Mouse (Mus musculus) left cerebral cortex, adult 9 months (tissue): ENCODE measurements around the gene Irgc1.
"Not testable (repeated sequence)": the region's sequence is repeated elsewhere in the genome, so short reads cannot be mapped to it uniquely, and the experiment has no call there.

Experiments used
- DNase-seq, 2 experiments: peaks; one replicate each; pipeline ENCODE4 v3.0.0; 2022; ENCODE audit warnings: low spot score in 2 of 2

The Irgc1 gene

DNA sequence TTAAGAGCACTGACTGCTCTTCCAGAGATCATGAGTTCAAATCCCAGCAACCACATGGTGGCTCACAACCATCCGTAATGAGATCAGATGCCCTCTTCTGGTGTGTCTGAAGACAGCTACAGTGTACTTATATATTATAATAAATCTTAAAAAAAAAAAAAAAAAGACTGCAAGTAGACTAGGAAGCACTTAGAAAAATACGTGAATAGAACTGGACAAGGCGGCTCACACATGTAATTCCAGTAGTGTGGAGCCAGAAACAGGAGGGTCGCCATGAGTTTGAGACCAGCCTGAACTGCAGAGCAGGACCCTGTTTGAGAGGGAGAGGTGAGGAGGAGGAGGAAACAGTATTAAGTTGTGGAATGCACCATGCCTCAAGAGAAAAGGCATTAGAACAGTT, 51.6 kb downstream of the Irgc1 start:
- not testable (repeated sequence) for DNase-seq

DNA sequence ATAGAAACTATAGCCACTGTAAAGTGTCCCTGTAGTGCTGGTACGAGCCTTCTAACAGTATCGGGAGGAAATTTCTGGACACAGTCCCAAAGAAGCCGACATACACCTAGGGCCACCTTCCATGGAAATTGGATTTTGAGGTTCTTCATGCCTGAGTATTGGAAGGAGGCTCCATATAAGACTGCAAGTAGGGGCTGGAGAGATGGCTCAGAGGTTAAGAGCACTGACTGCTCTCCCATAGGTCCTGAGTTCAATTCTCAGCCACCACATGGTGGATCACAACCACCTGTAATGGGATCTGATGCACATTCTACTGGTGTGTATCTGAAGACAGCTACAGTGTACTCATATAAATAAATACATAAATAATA, 52.0 kb downstream of the Irgc1 start:
- DNase-seq, result no peak

DNA sequence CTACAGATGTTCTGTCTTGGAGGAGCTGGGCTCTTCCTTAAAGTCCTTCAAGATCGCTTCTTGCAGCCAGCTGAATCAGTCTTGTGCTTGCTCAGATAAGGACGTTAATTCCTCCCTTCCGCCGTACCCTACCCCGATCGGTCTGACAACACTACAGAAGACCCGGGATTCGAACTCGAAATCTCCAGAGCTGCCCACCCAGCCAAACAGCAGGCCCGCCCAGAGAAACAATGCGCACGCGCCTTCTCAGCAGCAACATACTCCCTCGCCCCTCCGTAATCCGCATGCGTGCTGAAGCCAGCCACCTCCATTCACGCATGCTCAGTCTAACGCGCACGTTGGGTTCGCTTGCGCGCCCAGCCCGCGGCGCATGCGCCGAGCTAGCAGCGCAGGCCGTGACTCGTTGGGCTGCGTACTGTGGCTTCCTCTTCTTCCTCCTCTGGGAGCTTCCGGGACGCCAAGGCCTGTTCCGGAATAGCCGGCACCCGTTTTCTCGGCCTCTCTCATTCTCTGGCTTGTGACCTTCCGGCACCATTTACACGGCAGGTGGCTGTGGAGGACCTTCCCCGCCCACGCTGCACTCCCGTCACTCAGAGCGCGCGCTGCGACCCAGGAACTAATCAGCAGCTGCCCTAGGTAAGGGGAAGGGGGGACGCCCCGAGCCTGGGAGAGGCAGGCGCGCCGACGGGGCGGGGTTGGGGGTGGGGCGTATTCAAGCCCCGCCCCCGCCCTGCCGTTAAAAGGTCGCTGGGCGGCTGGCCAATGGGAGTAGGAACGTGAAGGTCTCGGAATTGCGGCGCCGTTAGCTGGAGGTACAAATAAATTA, 52.6 kb downstream of the Irgc1 start, which contains the start of gene Smg9:
TSS of gene Smg9 (plus strand) at position 364 of the 826 bp plus-strand sequence.
- peak; percentile 94 to 97 for DNase-seq

DNA sequence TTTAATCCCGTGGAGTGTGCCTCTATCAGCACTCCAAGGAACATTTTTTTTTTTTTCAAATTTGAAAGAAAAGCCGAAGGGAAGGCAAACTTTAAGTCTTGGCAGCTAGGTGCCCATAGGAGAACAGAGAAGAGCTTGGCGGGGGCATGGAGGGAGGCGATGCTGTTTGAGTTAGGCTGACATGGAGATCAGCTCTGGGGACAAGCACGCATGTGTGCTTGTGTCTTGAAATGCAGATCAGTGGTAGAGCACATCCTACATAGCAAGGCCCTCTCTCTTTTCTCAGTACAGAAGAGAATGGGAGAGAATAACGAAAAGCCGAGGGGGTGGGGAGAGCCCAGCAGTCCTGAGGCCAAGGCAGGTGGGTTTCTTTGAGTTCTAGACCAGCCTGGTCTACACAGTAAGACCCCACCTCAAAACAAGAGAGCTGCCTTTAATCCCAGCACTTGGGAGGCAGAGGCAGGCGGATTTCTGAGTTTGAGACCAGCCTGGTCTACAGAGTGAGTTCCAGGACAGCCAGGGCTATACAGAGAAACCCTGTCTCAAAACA, 53.7 kb downstream of the Irgc1 start:
- DNase-seq, result no peak

DNA sequence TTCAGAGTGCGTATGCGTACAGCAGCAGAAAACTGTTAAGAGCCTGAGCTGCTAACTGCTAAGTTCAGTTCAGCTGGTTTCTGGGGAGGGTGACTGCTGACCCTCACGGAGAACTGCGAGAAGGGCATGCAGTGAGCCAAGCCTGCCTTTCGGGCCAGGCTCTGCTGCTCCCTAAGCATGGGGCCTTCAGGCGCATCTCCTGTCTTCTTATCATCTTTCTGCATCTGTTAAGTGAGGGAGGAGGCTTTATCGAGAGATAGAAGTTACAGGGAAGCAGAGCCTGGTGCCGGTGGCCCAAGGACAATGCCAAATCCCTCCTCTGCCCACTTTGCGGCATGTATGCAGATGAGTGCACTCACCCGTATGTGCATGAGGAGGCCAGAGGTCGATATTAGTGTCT, 55.3 kb downstream of the Irgc1 start:
- DNase-seq, result no peak

DNA sequence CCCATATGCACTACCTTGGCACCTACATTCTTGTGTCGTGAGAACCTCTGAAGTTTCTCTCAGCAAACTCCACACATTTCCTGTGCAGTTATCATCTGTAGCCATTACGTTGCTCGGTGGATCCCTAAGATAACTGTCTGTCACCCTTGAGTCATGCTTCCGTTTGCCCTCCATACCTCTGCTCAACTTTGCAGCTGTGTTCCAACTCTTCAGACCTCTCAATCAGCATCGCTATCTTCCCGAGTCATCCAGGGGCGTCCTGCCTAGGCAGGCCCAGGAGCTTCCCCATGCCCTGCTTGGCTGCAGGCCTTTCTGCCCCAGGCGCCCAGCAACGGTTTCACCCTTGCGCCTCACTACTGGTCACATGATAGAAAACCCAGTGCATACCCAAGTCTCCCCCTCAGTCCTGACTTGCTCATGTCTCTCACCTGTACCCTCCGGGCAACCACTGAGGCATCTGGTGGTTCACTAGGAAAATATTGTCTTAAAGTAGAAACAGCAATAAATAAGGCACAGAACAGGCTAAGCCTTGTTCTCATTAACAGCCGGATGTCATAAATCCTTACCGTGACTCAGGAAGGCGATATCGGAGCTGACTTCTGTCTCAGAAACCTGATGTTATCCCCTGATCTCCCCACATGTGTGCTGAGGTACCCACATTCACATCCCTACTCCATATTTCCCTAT, 57.5 kb downstream of the Irgc1 start:
- DNase-seq, result no peak

DNA sequence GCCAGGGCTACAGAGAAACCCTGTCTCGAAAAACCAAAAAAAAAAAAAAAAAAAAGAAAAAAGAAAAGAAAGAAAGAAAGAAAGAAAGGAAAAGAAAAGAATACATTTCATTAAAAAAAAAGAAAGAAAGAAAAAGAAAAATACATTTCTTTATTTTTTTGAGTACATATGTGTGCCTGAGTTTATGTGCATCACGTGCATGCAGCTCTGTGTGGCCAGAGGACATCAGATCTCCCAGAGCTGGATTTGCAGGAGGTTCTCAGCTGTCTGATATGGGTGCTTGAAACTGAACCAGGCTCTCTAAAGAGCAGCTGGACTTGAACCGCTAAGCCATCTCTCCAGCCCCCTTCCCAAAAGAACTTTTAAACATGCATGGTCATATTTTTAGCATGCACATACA, 58.0 kb downstream of the Irgc1 start:
- DNase-seq, result no peak

DNA sequence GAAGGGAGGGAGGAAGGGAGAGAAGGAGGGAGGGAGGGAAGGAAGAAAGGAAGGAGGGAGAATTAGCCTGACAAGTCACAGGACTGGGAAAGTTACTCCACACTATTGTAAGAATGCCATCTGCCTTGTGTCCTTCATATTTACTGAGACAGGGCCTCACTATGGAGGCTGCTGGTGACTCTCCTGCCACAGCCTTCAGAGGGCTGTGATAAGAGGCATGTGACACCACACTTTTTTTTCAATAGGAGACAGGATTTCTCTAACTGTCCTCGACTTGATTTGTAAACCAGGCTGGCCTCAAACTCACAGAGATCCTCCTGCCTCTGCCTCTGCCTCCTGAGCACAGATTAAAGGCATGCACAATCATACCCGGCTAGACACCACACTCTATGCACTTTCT, 60.4 kb downstream of the Irgc1 start:
- DNase-seq, result no peak

DNA sequence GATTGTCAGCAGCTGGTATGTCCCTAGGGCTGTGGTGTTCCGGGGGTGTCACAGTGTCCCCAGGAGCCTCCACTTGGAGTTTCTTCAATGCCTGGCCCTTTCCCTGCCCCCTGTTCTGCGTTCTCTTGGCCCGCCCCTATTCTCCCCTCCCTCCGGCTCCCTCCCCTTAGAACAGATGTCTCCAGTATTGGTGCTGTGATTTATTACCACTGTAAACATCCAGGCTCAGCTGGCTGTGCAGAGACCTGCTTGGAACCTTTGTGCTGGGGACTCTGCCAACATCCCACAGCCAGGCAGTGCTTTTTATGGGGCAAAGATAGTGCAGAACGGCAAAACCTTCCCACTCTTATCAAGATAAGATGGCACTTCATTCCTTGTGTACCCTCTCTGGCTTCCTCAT, 61.0 kb downstream of the Irgc1 start:
- no peak for DNase-seq

DNA sequence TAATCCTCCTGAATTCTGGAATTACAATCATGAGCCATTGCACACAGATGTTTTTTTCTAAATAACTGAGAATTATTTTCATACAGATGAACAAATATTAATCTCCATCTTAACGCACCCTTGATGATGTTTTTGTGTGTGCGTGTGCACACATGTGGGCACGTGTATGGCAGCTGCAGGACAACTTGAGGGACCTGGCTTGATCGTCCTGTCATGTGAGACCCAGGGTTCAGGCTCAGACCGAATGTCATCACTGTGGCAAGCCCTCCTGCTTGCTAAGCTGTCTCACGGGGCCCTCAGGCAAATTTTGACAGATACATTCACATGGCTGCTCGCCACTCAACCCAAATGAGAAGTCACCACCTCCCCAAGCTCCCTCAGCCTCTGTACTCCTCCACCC, 61.6 kb downstream of the Irgc1 start:
- DNase-seq, result no peak

DNA sequence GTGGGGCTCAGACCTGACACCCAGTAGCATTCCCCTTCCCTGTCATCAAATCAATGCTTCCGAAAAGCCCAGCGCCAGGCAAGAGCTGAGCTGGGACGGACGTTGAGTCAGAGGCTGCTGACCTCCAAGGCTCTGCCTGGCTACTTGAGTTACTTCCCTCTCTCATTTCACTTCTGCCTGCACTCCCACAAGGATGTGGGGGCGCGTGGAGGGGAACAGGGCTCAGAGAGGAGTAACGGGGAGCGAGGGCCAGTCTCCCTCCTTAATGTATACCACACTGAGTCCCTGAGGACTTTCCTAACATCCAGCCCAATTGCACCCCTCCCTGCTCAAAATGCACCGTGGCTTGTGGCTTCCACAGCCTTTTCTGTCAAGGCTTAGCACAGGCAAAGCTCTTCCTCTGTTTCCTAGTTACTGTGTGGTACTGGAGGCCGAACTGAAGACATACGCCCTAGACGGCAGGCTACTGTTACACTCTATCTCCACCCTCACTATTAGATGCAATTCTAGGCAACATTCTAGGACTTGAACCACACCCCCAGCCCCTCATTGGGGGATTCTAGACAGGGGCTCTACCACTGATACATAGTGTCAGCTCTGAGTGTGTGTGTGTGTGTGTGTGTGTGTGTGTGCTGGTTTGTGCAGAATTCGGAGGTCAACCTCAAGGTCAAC, 62.4 kb downstream of the Irgc1 start:
- no peak for DNase-seq

DNA sequence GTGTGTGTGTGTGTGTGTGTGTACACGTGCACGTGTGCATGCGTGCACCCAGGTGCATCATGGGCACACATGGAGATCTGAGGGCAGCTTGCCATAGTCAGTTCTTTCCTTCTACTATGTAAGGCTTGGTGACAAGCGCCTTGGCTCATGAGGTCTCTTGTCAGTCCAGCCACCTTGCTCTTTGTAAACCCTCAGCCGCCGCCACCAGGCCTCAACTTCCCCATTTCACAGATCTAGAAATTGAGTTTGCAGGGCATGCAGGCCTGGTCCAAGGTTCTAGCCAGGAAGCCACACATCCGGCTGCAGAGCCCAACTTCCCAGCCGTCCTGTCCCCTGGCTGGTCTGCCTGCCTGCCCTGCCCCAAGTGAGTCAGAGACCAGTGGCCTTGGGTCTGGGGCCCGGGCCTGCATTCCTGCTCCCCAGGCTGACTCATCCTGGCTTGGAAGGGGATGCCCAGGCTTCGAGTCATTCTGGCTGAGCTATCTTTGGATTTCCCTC, 65.0 kb downstream of the Irgc1 start:
- peak in 1 of 2 experiments; percentile 39 for DNase-seq

DNA sequence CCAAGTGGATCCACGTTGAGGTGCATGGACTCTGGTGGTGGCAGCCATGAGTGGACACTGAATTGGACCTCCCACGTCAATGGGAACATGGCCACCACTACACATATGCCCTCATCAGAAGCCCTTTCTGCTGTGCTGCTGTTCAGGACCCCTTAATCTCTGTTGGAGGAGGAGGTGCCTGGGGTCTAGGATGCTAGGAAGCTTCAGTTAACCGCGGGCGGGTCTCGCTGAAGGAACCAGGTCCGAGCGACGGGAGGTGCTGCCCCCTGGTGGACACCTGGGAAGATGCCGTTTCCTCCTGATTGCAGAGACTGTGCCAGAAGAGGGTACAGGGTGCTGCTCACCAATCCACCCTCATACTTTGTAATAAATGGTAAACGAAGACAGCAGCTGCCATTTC, 67.3 kb downstream of the Irgc1 start:
- DNase-seq, result peak in 1 of 2 experiments; percentile 72

DNA sequence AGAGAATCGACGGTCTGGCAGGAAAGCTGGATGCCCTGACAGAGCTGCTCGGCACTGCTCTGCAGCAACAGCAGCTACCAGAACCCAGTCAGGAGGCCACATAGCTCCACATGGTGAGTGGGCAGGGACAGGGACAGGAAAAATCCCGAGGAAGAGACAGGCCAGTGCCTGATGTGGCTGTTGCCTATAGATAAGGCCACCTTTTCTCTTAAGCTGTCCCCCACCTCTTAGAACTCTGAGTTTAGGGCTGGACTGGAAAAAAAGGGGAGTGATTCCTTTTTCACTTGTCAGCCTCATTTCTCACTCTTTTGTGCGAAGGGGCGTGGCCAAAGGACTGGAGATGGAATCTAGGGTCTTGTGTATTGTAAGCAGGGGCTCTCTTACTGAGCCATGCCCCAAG, 68.0 kb downstream of the Irgc1 start:
- no peak for DNase-seq

DNA sequence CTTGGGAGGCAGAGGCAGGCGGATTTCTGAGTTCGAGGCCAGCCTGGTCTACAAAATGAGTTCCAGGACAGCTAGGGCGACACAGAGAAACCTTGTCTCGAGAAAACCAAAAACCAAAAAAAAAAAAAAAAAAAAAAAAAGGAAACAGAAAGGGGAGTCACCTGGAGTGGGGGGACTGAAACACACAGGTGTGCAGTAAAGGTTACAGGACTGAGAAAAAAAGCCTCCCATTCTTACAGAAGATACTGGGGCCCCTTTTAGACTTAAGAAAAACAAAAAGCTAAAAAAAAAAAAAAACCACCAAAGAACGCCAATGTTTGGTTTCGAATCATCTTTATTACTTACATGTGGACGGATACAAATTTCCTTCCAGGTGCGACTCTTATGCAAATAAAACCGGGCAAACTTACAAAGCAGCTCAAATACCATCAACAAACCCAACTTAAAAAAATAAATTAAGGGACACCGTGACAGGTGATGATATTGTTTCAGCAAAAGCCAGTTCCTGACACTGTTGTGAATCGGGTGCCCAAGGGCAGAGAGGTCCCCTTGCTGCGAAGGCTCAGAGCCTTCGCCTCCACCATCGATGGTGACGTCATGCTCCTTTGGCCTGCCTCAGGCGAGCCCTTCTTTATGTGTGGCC, 69.2 kb downstream of the Irgc1 start:
- no peak for DNase-seq
